Mouse (Mus musculus) adrenal gland, postnatal 14 days (tissue): ENCODE data around the gene Wdr34. TPM values are rescaled to one million over a fixed set of nuclear protein-coding genes. Genes with fewer than 3 reads are reported as not detected.
"Not testable (repeated sequence)": the region's sequence is repeated elsewhere in the genome, so short reads cannot be mapped to it uniquely, and the experiment has no call there.

ENCODE experiments used
- DNase-seq: peaks from one replicate; pipeline ENCODE4 v3.0.0; 2021; ENCODE audit warnings: mixed read lengths
- total RNA-seq: library from RNA; stranded (reverse); gene quantifications from 2 replicates; pipeline ENCODE4 v1.2.3, GENCODE M21; 2021

Wdr34 gene
- total RNA-seq, 1 experiment from 2014 or later, result 18.5 TPM

GRCm38 (mm10) chr2:30066046-30066901 is 17.6 kb upstream of the Wdr34 start:
- DNase-seq, result peak; percentile 98

DNA sequence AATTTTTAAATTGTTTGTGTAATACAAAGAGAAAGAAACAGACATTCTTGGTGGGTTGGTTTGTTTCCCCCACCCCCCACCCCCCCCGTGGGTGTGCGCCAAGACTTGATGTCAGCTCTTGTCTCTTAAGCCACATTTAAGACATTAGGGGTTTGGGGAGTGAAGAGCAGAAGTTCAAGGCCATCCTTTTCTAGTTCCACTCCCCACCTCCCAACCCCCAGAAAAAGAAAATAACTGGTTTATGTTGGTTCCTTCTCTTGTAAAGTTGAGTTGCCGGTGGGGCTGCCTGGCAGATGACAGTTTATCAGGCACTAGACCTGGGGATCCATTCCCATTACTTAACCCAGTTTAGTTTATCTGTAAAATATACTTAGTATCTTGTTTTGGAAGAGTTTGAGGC is 15.6 kb upstream of the Wdr34 start:
- DNase-seq, result no peak

GRCm38 (mm10) chr2:30063791-30064190 is 15.1 kb upstream of the Wdr34 start:
- no peak for DNase-seq

- peak; percentile 74 for DNase-seq
Observed at GRCm38 (mm10) chr2:30063235-30063634, 14.6 kb upstream of the Wdr34 start.

DNA sequence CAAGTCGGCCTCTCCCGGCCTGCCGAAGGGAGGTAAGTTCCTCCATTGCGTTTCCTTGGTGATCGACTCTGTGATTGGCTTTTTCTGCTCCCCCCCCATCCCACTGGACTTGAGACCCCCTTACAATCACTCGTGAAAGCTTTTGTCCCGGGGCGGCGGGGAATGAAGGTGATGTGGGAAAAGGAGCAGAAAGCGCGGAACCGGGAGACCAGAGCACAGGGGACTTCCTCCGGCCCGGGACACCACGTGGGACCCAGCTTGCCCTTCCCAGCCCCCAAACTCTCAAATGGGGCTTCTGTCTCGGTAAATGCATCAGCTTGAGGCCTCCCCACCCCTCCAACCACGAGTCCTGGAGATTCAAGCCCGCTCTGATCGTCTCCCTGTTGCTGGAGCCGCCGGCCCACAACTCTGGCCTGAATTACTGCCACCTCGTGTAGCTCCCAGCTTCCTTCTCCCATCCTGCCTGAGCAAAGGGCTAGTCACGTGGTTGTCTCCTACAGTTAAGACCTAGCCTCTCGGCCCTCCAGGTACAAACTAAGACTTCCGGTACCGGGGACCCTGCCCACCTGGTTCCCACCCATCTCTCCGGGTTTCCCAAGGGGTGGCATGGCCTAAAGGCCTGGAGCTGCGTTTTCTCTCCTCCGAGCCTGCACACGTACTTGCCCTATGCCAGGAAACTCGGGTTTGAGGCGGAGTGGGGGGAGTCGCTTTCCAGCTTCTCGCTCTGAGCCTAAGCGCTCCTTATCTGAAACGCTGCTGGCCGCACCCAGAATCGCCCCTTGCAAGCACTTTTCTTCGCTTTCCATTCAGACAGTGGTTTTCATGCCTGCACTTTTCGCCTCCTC is 13.8 kb upstream of the Wdr34 start:
- DNase-seq, result peak; percentile 75

- DNase-seq, result peak; percentile 81
Observed at GRCm38 (mm10) chr2:30061215-30062166, 12.8 kb upstream of the Wdr34 start.

DNA sequence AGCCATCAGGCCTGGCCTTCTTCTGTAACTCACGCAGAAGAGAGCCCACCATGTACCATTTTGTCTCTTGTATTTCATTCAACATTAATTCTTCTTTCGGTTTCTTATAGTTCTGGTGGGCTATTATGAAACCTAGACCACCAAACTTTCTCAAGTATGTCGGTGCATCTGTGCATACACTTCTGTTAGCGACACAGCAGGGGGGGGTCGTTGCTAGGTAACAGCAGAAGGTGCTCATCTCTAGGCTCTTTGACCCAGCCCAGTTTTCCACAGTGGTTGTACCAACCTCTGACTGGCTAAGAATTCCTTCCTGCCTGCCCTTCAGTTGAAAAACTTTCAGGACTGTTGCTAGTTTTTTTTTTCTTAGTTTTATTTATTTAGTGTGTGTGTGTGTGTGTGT is 9.7 kb upstream of the Wdr34 start:
- no peak for DNase-seq

DNA sequence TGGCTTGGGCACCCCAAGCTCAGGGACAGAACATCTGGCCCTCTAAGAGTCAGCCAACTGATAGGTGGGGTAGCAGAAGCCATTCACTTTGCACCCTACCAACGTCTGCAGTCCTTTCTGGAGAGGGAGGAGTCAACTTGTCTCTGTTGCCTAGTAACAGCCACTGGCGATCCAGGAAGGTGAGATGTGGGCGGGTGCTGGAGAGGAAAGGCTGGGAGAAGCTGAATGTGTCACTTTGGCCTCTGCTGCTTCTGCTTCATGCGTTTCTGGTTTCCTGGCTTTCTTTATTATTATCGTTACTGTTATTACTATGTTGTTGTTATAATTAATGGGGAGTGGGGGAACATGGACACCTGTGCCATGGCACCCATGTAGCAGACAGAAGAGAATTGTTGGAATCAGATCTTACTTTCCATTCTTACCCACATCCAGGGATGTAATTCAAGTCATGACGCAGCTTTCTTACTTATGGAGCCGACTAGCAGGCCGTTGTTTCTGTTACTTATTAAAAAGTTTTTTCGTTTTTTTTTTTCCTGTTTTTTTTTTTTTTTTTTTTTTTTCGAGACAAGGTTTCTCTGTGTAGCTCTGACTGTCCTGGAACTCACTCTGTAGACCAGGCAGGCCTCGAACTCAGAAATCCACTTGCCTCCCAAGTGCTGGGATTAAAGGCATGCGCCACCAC is 8.7 kb upstream of the Wdr34 start, which contains the start of gene Set:
Set (plus strand) TSS at position 156 of the 682 bp plus-strand sequence.
- DNase-seq, result peak; percentile 84

DNA sequence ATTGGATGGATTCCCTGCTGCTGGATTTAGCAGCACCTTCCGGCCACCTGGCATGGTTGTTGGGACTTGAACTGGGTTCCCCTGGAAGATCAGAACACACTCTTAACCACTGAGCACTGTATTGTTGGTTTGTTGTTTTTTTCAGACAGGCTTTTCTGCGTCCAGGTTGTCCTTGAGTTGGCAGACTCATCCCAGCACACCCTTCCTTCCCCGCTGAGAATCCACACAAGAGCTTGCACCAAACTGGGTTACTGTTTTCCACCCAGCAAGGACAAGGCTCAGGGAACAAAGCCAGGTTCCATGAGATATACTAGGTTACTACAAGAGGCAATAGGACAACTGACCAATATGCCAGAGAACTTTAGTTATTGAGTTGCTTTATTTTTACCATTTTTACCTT is 8.1 kb upstream of the Wdr34 start:
- DNase-seq, result peak; percentile 67

GRCm38 (mm10) chr2:30055310-30055709 is 6.6 kb upstream of the Wdr34 start:
- DNase-seq, result not testable (repeated sequence)

DNA sequence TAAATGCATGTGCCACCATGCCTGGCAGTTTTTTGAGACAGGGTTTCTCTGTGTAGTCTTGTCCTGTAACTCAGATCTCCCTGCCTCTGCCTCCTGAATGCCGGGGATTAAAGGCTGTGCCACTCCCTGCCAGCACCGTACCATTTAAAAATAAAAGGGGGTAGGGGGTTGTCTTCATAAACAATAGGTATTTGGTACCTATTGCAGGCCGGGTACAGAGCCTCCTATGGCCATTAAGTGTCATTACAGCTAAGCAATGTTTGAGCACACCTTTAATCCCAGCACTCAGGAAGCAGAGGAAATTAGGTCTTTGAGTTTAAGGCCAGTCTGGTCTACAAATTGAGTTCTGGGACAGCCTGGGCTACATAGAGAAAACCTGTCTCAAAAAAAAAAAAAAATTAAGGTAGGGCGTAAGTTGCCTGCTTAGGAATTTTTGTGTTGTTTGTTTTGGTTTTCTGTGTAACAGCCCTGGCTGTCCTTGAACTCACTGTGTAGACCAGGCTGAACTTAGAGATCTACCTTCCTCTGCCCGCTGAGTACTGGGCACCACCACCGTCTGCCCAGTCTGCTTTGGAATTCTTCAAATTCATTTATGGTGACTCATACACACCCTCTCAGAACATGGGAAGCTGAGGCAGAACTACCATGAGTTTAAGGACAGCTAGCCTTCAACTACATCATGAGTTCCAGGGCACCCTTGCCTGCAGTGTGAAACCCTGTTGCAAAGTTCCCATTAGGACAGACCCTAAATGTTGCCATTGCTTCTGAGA is 3.5 kb upstream of the Wdr34 start:
- DNase-seq, result no peak

GRCm38 (mm10) chr2:30049831-30050230 is 1.1 kb upstream of the Wdr34 start:
- DNase-seq, result no peak

GRCm38 (mm10) chr2:30048101-30048501 is 580 bp downstream of the Wdr34 start:
- DNase-seq, result peak; percentile 62

DNA sequence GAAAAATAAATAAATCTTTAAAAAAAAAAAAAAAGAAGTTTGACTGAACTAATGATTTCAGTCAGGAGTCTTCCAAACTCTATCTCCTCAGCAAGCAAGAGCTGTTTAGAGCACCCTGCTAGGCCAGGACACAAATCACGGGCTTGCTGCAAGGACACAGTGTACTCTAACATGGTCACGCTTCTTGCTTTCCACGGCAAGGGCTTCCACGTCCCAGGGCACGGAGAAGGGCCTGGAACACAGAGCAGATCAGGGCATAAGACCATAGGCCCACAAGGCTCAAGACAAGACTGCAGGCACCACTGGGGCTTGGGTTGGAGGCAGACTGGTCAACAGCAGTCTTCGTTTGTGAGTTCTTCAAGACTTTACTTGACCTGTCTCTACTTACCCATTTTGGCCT is 1.6 kb downstream of the Wdr34 start:
- DNase-seq, result no peak

DNA sequence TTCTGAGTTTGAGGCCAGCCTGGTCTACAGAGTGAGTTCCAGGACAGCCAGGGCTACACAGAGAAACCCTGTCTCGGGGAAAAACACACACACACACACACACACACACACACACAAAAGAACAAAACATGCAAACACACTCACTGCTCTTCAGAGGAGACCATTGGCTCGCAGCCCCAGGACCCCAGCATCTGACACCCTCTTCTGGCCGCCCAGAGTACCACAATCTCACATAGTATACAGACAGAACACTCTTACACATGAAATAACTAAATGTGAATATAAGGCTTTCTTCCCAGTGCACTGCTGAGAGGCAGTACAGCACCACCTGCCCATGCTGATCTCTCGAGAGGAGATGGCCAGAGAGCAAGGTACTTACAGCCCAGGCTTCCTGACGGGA is 4.1 kb downstream of the Wdr34 start:
- DNase-seq, result no peak

DNA sequence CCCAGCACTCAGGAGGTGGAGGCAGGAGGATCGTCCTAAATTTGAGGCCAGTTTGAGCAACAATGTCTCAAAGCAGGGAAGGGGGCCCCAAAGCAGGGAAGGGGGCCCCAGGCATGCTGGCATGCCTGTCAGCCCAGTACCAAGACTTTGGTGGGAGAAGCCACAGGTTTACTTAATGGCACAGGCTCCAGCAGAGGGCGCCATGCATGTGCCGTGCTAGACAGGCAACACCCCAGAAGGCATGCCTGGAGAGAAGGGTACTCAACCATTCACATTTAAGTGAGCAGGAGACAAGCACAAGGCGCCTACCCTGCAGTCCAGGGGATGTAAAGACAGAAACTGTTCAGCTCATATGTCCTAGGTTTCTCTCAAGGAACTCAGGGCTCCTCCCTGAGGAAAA is 6.2 kb downstream of the Wdr34 start:
- peak; percentile 91 for DNase-seq

- peak; percentile 41 for DNase-seq
Observed at GRCm38 (mm10) chr2:30039687-30040086, 9.0 kb downstream of the Wdr34 start.

DNA sequence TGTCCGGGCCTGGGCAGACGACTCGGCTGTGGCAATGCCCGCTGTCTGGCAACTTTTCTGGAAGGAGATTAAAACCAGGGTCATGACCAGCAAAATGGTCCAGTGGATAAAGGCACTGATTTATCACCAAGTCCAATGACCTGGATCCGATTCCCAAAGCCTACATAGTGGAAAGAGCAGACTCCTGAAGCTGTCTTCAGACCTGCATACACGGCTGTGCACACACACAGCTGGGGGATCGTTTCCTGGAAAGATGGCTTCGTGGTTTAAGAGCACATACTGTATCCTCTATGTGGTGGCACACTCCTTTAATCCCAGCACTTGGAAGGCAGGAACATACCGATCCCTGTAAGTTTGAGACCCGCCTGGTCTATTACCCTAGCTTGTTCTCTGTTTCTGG is 10.3 kb downstream of the Wdr34 start:
- DNase-seq, result no peak

DNA sequence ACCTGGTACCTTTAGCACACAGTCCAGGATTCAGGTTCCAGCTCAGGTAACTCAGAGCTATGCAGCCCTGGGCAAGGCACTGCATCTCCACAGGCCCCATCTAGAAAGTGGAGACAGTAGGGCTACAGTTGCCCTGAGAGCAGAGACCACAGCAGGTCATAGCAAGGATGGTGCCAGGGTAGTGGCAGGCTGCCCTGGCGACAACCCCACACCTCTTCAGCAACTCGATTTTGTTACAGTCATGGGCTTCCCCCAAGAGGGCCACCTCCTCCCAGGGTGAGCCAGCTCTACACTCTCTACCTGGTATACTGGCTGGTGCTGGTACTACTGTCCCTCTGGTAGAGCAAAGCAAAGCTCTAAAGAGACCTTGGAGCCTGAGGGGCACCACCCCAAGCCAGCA is 10.9 kb downstream of the Wdr34 start:
- DNase-seq, result peak; percentile 32

DNA sequence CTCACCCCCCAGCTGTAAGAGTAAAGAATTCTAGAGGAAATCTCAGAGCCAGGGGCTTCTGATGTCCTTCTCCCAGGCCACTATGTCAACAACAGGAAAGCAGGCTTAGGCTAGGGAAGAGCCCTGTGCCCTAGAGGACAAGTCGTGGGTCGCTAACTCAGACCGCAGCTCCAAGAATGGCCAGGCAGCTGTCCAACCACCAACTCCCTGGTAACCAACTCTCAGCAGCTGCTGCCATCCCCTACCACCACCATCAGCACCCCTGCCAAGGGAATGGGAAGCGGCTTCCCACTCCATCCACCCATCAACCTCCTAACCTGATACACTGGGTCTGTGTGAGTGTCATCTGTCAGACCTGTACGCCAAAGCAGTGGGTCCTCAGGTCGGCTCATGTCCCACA is 15.7 kb downstream of the Wdr34 start:
- no peak for DNase-seq
